Mouse (Mus musculus) embryonic facial prominence, embryonic 13.5 days (tissue): ENCODE measurements around the gene Lin52. TPM values are rescaled to one million over a fixed set of nuclear protein-coding genes. Genes with fewer than 3 reads are reported as not detected.

Experiments used
- ATAC-seq: fragments of 200-750 bp; cut with Nextera tagmentation; 2 replicates; pipeline ENCODE4 v1.8.0; 2017; ENCODE audit warnings: low read depth; ENCODE audit not compliant: insufficient number of reproducible peaks, insufficient read depth, low FRiP score, low TSS enrichment
- H3K27ac ChIP-seq: fragments of 300-500 bp; sonication (generic); 2 replicates; pipeline ENCODE4 v1.5.1; 2015; ENCODE audit warnings: moderate library complexity, mild to moderate bottlenecking, inconsistent platforms
- H3K27me3 ChIP-seq: fragments of 300-500 bp; sonication (generic); 2 replicates; pipeline ENCODE4 v1.6.1; 2015; ENCODE audit warnings: mild to moderate bottlenecking, inconsistent platforms
- H3K36me3 ChIP-seq: fragments of 300-500 bp; sonication (generic); 2 replicates; pipeline ENCODE4 v1.6.1; 2015; ENCODE audit warnings: mild to moderate bottlenecking, inconsistent platforms
- H3K4me1 ChIP-seq: fragments of 300-500 bp; sonication (generic); 2 replicates; pipeline ENCODE4 v1.6.1; 2015; ENCODE audit warnings: inconsistent platforms
- H3K4me2 ChIP-seq: fragments of 300-500 bp; sonication (generic); 2 replicates; pipeline ENCODE4 v1.6.1; 2015; ENCODE audit warnings: moderate library complexity, mild to moderate bottlenecking, inconsistent platforms
- H3K4me3 ChIP-seq: fragments of 300-500 bp; sonication (generic); 2 replicates; pipeline ENCODE4 v1.5.1; 2015; ENCODE audit warnings: mild to moderate bottlenecking, inconsistent platforms
- H3K9ac ChIP-seq: fragments of 300-500 bp; sonication (generic); 2 replicates; pipeline ENCODE4 v1.6.1; 2015; ENCODE audit warnings: mild to moderate bottlenecking, inconsistent platforms
- H3K9me3 ChIP-seq: fragments of 300-500 bp; sonication (generic); 2 replicates; pipeline ENCODE4 v1.6.1; 2016; ENCODE audit warnings: inconsistent platforms
- WGBS: fragments of 180-500 bp; shearing (Covaris S2); methylation state at CpG from one replicate; pipeline ENCODE4 v1.1.7; 2015; ENCODE audit warnings: mixed read lengths; 5-methylcytosine and 5-hydroxymethylcytosine counted together
- polyA plus RNA-seq: library from polyadenylated mRNA; unstranded; fragments of >200 nt; fragmentation: Nextera tagmentation; extraction: Ambion mirVana; gene quantifications from 2 replicates; pipeline ENCODE4 v1.2.1, GENCODE M21; 2015

Gene Lin52
- polyA plus RNA-seq, 1 experiment from 2014 or later = 25.7 TPM

DNA sequence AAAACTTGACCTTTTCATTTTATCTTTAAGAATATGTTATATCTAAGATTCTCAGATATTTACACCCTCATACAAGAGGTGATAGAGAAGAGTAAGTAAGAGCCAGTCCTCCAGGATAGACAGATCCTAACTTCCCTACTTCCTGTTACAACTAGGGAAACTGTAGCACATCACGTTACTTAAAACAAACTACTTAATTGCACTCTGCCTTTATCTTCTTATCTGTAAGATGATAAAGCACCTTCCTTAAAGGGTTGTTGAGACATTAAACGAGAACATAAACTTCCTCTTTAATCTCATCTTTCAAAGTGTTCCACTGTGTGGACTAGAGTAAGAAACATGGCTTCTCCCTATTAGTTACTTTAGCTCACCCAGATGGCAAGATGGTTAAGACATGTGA lies 12.5 kb upstream of the Lin52 start:
- no peaks in the 10 kb centered on the region for H3K27me3 ChIP-seq
- no peak for ATAC-seq
- WGBS = 67% methylated on average over 2 of the region's 2 CpGs
- no peak overlapping the region for H3K4me2 ChIP-seq
- no peaks in the 10 kb centered on the region for H3K4me1 ChIP-seq
- peaks cover 16% of the 10 kb centered on the region for H3K36me3 ChIP-seq
- H3K4me3 ChIP-seq = no peak overlapping the region
- H3K9me3 ChIP-seq = no peaks in the 10 kb centered on the region
- no peak overlapping the region for H3K9ac ChIP-seq
- no peak overlapping the region for H3K27ac ChIP-seq

DNA sequence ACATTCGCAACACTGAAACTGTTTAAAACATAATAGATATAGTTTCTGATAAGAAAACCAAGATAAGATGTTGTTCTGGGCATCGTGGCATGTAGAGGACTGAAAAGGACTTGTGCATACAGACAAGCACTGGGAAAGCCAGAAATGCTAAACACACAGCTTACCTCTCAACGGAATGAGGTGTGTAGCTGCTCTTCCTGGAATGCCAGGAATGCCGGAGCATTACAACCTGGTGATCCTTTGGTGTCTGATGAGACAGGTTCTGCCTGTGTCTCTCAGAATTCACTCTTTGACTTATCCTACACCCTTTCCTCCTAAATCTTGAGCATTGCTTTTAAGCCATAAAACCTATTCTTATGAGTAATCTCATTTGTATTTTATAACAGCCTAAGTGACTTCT lies 8.7 kb upstream of the Lin52 start:
- no peak overlapping the region for H3K4me2 ChIP-seq
- H3K27ac ChIP-seq = no peak overlapping the region
- H3K9ac ChIP-seq = no peak overlapping the region
- WGBS = 71% methylated on average over 4 of the region's 4 CpGs
- no peak overlapping the region for H3K4me3 ChIP-seq
- ATAC-seq = no peak
- H3K36me3 ChIP-seq = peaks cover 12% of the 10 kb centered on the region
- no peaks in the 10 kb centered on the region; the same call in 1 of the 2 replicates for H3K27me3 ChIP-seq
- no peaks in the 10 kb centered on the region for H3K9me3 ChIP-seq
- no peaks in the 10 kb centered on the region for H3K4me1 ChIP-seq

DNA sequence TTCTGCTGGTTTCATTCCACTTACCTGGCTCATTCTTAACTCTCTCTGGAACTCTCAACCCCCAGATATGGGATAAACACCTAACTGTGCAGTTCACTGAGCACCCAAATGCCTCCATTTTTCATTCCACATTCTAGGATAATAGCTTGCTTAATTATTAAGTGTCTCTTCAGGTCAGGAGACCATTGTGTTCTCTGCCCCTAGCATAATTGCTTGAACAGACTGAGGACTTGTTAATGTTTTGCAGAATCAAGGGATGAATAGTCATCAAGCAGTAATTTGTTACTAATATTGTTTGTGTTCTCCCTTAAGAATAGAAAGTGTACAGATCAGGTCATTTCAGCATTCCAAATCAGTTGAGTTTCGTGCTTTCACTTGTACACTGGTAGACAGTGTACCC lies 3.8 kb upstream of the Lin52 start:
- no peak for ATAC-seq

DNA sequence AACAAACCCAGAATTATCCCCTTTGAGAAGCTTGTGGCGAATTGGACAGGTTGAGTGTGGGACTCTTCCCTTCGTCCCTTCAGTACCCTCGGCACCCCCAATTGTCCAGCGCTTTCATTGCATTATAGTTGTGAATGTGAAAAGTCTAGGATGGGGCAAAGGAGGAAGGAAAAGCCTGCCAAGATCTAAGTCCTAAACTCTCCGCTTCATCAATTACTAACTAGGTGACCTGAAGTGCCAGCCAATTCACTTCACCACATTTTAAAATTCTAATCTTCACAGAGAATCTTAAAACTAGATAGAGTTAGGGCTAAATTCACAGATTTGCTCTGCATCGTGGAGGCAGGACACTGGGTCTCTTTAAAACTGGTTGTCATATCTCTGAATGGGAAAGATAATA lies 3.0 kb upstream of the Lin52 start:
- H3K27ac ChIP-seq = no peak overlapping the region
- H3K4me2 ChIP-seq = no peak overlapping the region
- no peaks in the 10 kb centered on the region for H3K36me3 ChIP-seq
- no peaks in the 10 kb centered on the region; the same call in 1 of the 2 replicates for H3K27me3 ChIP-seq
- no peak overlapping the region for H3K9ac ChIP-seq
- no peak for ATAC-seq
- H3K4me1 ChIP-seq = peaks cover 22% of the 10 kb centered on the region
- no peak overlapping the region for H3K4me3 ChIP-seq
- WGBS = 82% methylated on average over 6 of the region's 6 CpGs
- no peaks in the 10 kb centered on the region for H3K9me3 ChIP-seq

More for the DNA sequence above, 3.8 kb upstream of the Lin52 start:
- Histone ChIP-seq H3K36me3 (no peaks in the 10 kb centered on the region), H3K27me3 (no peaks in the 10 kb centered on the region; the same call in 1 of the 2 replicates), H3K9ac (no peak overlapping the region), H3K4me2 (no peak overlapping the region), H3K4me1 (peaks cover 16% of the 10 kb centered on the region), H3K27ac (no peak overlapping the region), H3K4me3 (no peak overlapping the region), H3K9me3 (no peaks in the 10 kb centered on the region)
- WGBS = 81% methylated on average over 1 of the region's 1 CpGs

DNA sequence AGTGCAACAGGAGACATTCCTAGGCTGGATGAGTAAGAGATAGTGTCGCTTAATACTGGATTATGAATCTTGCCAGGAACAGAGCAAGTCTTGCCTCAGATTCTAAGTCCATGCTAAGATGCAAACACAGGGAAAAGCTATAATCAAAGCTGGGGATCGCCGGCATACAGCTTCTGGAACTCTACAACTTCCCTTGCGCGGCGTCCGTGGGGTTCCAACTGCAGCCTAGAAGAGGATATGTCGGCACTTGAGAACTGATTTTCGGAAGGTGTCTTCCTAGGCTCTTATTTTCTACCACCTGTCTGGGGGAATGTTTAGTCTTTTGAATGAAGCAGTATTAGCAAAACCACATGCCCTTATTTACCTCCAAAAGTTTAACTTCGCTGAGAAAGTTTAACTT lies 1.3 kb upstream of the Lin52 start:
- Histone ChIP-seq H3K4me1 (peaks cover 22% of the 10 kb centered on the region), H3K9me3 (no peaks in the 10 kb centered on the region), H3K27ac (0 out of 2 replicates have a peak overlapping the region, but pooled peaks have one; percentile 74), H3K4me2 (peak overlapping the region; percentile 81), H3K27me3 (no peaks in the 10 kb centered on the region; the same call in 1 of the 2 replicates), H3K4me3 (peak overlapping the region; percentile 77), H3K9ac (peak overlapping the region; percentile 78; the same call in 1 of the 2 replicates), H3K36me3 (no peaks in the 10 kb centered on the region; the same call in 1 of the 2 replicates)
- ATAC-seq = no peak
- 46% methylated on average over 10 of the region's 10 CpGs for WGBS

DNA sequence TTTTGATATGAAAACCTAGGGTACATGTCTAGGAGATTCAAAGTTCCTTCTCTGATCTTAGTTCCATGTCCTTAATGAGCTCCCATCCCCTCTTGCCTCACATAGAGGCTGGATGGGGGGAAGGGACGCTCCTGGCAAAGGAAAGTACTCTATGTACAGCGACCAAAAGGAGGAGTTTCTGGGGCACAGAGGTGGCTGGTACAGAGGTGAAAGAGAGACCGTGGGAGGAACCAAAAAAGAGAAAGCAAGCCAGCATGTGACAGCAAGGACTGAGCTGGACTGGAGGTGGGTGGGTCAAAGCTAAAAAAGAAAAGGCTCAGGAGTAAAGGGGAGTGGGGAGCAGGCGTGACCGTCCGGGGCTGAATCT lies 888 bp upstream of the Lin52 start:
- no peaks in the 10 kb centered on the region; the same call in 1 of the 2 replicates for H3K27me3 ChIP-seq
- H3K4me1 ChIP-seq = peaks cover 22% of the 10 kb centered on the region
- H3K9ac ChIP-seq = peak overlapping the region; percentile 78
- no peaks in the 10 kb centered on the region; the same call in 1 of the 2 replicates for H3K36me3 ChIP-seq
- WGBS = 0% methylated on average over 6 of the region's 6 CpGs
- H3K4me2 ChIP-seq = peak overlapping the region; percentile 81
- peak overlapping the region; percentile 77 for H3K4me3 ChIP-seq
- peak overlapping the region; percentile 74 for H3K27ac ChIP-seq
- ATAC-seq = no peak
- no peaks in the 10 kb centered on the region for H3K9me3 ChIP-seq

DNA sequence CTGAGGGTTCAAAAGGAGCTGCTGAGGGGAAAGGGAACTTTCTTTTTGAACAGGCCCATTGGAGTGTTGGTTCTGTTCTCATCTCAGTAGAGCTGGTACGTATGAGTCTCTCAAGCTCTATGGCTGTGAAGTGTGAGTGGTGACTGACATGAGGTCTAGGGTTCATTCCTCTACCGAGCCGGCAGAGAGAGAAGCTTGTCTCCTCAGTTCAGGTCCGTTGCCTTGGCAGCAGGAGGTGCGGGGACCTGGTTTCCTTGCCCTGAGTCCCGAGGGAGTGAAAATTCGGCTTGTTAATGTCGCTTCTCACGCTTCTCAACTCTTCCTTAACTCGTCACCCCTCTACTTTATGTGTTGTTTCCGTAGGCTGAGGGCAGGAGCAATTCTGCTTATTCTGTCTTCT lies 579 bp downstream of the Lin52 start:
- ATAC-seq = no peak

DNA sequence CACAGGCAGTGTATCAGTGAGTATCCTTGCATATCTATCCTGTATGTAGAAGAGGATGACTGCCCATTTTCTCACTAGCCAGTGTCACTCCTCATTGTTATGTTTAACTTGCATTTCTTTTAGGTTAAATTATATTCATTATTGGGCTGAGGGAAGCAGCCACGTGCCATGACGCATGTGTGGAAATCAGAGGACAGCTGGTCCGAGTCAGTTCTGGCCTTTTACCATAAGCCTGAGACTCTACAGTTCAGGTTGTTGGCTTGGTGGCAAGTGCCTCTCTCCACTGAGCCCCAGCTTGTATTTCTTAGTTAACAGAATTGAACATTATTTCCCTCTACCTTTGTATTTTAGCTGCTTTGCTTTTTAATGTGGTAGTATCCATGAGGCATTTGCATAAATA lies 5.7 kb downstream of the Lin52 start:
- Histone ChIP-seq H3K27me3 (no peaks in the 10 kb centered on the region), H3K4me3 (no peak overlapping the region), H3K4me2 (no peak overlapping the region), H3K9ac (no peak overlapping the region), H3K36me3 (peaks cover 28% of the 10 kb centered on the region), H3K9me3 (no peaks in the 10 kb centered on the region), H3K4me1 (peaks cover 12% of the 10 kb centered on the region), H3K27ac (no peak overlapping the region)
- 89% methylated on average over 3 of the region's 3 CpGs for WGBS
- ATAC-seq = no peak

More for the DNA sequence above, 579 bp downstream of the Lin52 start:
- WGBS = 2% methylated on average over 11 of the region's 11 CpGs
- Histone ChIP-seq H3K9me3 (no peaks in the 10 kb centered on the region), H3K4me1 (peaks cover 22% of the 10 kb centered on the region), H3K27ac (peak overlapping the region; percentile 49; the same call in 1 of the 2 replicates), H3K9ac (peak overlapping the region; percentile 78), H3K27me3 (no peaks in the 10 kb centered on the region), H3K36me3 (no peaks in the 10 kb centered on the region; the same call in 1 of the 2 replicates), H3K4me3 (peak overlapping the region; percentile 77), H3K4me2 (peak overlapping the region; percentile 81)

DNA sequence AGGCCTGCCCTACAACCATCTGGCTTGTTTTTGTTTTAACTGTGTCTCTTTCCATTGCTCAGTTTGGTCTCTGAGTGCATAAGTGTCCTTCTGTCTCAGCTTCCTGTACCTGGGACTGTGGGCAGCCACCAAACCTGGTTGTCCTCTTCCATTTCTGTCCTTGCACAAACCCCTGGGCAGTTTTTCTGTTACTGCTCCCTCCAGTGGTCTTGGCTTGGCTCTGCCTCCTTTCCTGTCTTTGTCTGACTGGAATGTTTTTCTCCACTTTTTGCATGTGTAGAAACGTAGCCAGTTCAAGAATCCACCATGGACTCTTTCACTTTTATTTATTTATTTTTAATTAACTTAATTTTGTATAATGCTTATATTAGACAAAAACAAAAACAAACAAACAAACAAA lies 8.6 kb downstream of the Lin52 start:
- no peak overlapping the region for H3K4me2 ChIP-seq
- ATAC-seq = no peak
- no peak overlapping the region for H3K9ac ChIP-seq
- H3K36me3 ChIP-seq = peaks cover 57% of the 10 kb centered on the region
- no peak overlapping the region for H3K27ac ChIP-seq
- no peaks in the 10 kb centered on the region for H3K4me1 ChIP-seq
- WGBS = 60% methylated on average over 1 of the region's 1 CpGs
- H3K27me3 ChIP-seq = no peaks in the 10 kb centered on the region
- H3K9me3 ChIP-seq = no peaks in the 10 kb centered on the region
- H3K4me3 ChIP-seq = no peak overlapping the region

DNA sequence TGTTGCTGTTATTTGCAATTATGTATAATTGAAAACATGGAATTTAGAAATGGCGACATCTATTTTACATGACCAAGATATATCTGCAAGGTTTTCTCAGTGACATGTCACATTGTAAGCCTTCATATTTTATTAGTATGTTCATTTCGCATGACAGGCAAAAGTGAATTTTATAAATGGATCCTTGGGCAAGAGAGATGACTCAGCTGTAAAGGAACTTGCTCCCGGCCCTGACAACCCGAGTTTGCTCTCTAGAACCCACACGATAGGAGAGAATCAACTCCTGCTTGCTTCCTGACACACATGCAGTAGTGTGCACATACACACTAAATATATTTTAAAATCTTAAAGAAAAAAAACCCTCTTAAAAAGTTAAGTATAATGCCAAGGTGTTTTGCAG lies 10.2 kb downstream of the Lin52 start:
- no peaks in the 10 kb centered on the region for H3K4me1 ChIP-seq
- no peaks in the 10 kb centered on the region for H3K9me3 ChIP-seq
- 91% methylated on average over 5 of the region's 5 CpGs for WGBS
- no peak for ATAC-seq
- no peak overlapping the region for H3K4me3 ChIP-seq
- no peak overlapping the region for H3K9ac ChIP-seq
- H3K27me3 ChIP-seq = no peaks in the 10 kb centered on the region
- no peak overlapping the region for H3K27ac ChIP-seq
- H3K36me3 ChIP-seq = peaks cover 58% of the 10 kb centered on the region
- no peak overlapping the region for H3K4me2 ChIP-seq

DNA sequence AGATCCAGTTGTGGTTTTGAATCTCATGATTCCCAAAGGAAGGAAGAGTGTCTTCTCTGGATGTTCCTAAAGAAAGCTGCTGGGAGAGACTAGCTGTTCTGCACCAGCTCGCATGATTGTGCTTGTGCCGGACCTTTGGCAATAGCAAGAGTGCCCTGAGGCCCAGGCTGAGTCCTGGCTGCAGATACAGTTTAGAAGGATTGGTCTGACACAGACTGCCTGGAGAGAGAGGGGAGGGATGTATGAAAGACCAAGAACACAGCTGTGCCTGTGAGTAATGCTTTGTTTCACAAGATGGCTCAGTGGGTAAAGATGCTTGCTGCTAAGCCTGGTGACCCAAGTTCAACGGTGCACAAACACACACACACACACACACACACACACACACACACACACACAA lies 11.6 kb downstream of the Lin52 start:
- no peak overlapping the region for H3K9ac ChIP-seq
- H3K4me2 ChIP-seq = no peak overlapping the region
- H3K27me3 ChIP-seq = no peaks in the 10 kb centered on the region
- WGBS = 82% methylated on average over 3 of the region's 3 CpGs
- ATAC-seq = no peak
- H3K27ac ChIP-seq = no peak overlapping the region
- no peaks in the 10 kb centered on the region for H3K9me3 ChIP-seq
- peaks cover 57% of the 10 kb centered on the region for H3K36me3 ChIP-seq
- H3K4me1 ChIP-seq = no peaks in the 10 kb centered on the region
- no peak overlapping the region for H3K4me3 ChIP-seq

DNA sequence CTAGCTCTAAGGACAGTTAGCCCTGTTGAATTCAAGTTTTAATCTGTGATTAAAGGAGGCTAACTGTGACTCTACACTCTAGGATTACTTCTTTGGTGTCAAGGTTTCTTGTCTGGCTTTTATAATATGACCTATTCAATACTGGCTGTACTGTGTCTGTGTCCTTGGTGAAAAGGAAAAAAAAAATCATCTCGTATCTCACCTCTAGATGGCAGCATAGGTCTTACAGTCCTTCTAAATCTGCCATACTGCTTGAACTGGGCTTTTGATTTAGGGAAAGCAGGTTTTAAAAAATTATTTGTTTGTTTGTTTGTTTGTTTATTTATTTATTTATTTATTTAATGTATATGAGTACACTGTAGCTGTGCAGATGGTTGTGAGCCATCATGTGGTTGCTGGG lies 17.5 kb downstream of the Lin52 start:
- peaks cover 38% of the 10 kb centered on the region for H3K36me3 ChIP-seq
- H3K4me2 ChIP-seq = no peak overlapping the region
- ATAC-seq = no peak

More for the DNA sequence above, 17.5 kb downstream of the Lin52 start:
- Histone ChIP-seq H3K9ac (no peak overlapping the region), H3K4me1 (no peaks in the 10 kb centered on the region), H3K4me3 (no peak overlapping the region), H3K9me3 (no peaks in the 10 kb centered on the region), H3K27ac (no peak overlapping the region), H3K27me3 (no peaks in the 10 kb centered on the region)
- 0% methylated on average over 1 of the region's 1 CpGs for WGBS
